In genomic region chr1:23061614-23062373, GRCm38 (mm10) we compare ENCODE assay signal across 8 mouse cellular contexts. TPM values are rescaled to one million over a fixed set of nuclear protein-coding genes. Genes with fewer than 3 reads are reported as not detected.
DNase-seq lines count a peak whose midpoint lies in the region; ATAC-seq and TF ChIP-seq lines count a peak whose summit lies in the region.

No protein-coding gene starts in this region.

- H3K4me3 ChIP-seq in forebrain, embryonic 12.5 days (replicated peaks) = no peak overlapping the region
- H3K4me3 ChIP-seq in layer of hippocampus, adult 2 months = no peak overlapping the region
- H3K4me3 ChIP-seq in lung, embryonic 16.5 days (ENCODE audit: low read length) = no peak overlapping the region

- no peak overlapping the region for H3K9ac ChIP-seq in forebrain, embryonic 12.5 days
- no peak overlapping the region for H3K9ac ChIP-seq in lung, embryonic 16.5 days (ENCODE audit: low read length)

- 0 out of 2 replicates have a peak overlapping the region, but pooled peaks have one; percentile 13 for H3K4me2 ChIP-seq in forebrain, embryonic 12.5 days
- peak overlapping the region; percentile 25 for H3K4me2 ChIP-seq in lung, embryonic 16.5 days (ENCODE audit: low read depth, low read length)

- H3K9me3 ChIP-seq in forebrain, embryonic 12.5 days = no peaks in the 10 kb centered on the region
- H3K9me3 ChIP-seq in lung, embryonic 16.5 days (ENCODE audit: control insufficient read depth, low read length) = no peaks in the 10 kb centered on the region

- intact Hi-C loops in heart, postnatal 36 days (cut with DNase I) = loop anchor here (2.0 to 5.0 kb wide), 3 partner anchors 79 to 454 kb away; no protein-coding TSS in a partner anchor

- peak; percentile 72 for DNase-seq in NIH3T3 (ENCODE audit: low read depth)
- peak; percentile 31 for DNase-seq in c-Kit-positive CD71-positive TER-119-positive erythroid progenitor cells, embryonic 14.5 days (ENCODE audit: low spot score)
- DNase-seq in heart, postnatal 36 days = peak; percentile 14 to 23
- peak; percentile 57 to 61 for DNase-seq in layer of hippocampus, adult 2 months (ENCODE audit: low spot score in 2 of 2)
- peak; percentile 42 for DNase-seq in right cerebral cortex, postnatal 14 days

- peak; percentile 88 for ATAC-seq in forebrain, embryonic 12.5 days (ENCODE audit: low FRiP score)
- ATAC-seq in lung, embryonic 16.5 days (ENCODE audit: low read depth) = peak; percentile 96
- ATAC-seq in inflammation-experienced regulatory T-cells, adult 6 months = no peak

- peak; percentile 86 for TF ChIP-seq CTCF in layer of hippocampus, adult 2 months (conservative IDR thresholded peaks at IDR 0.05)

- H3K36me3 ChIP-seq in forebrain, embryonic 12.5 days (replicated peaks) = no peaks in the 10 kb centered on the region
- no peaks in the 10 kb centered on the region for H3K36me3 ChIP-seq in lung, embryonic 16.5 days (ENCODE audit: control insufficient read depth, insufficient read depth, low read length)

- WGBS in forebrain, embryonic 12.5 days = 26% methylated on average over 14 of the region's 14 CpGs
- WGBS in lung, embryonic 16.5 days = 18% methylated on average over 14 of the region's 14 CpGs

- no peaks in the 10 kb centered on the region for H3K4me1 ChIP-seq in forebrain, embryonic 12.5 days
- peaks cover 4% of the 10 kb centered on the region for H3K4me1 ChIP-seq in lung, embryonic 16.5 days (replicated peaks; ENCODE audit: control insufficient read depth, insufficient read depth, low read length)

- no peaks in the 10 kb centered on the region for H3K27me3 ChIP-seq in forebrain, embryonic 12.5 days
- no peaks in the 10 kb centered on the region for H3K27me3 ChIP-seq in lung, embryonic 16.5 days (ENCODE audit: control insufficient read depth, insufficient read depth, low read depth, low read length)

- no peak overlapping the region for H3K27ac ChIP-seq in forebrain, embryonic 12.5 days
- H3K27ac ChIP-seq in layer of hippocampus, adult 2 months = no peak overlapping the region
- H3K27ac ChIP-seq in lung, embryonic 16.5 days (ENCODE audit: low read length) = no peak overlapping the region

RNA-seq across cellular contexts. Expression of gene 4933415F23Rik, which starts 40.3 kb away (rescaled TPM):
- polyA plus RNA-seq in forebrain, embryonic 12.5 days (2016; fragmentation: Nextera tagmentation; extraction: Ambion mirVana) = not detected in 2 replicates
- not detected for total RNA-seq in heart, postnatal 36 days (2021)
- total RNA-seq in layer of hippocampus, adult 2 months (2021) = not detected
- polyA plus RNA-seq in lung, embryonic 16.5 days (2015; fragmentation: Nextera tagmentation; extraction: Ambion mirVana) = not detected in 2 replicates
- not detected for polyA plus RNA-seq in inflammation-experienced regulatory T-cells, adult 6 months (2017; shearing (Covaris generic))

Comparison
In these comparisons a context has a peak if more than half of its experiments do, and no peak if none do; other contexts are left out.
1. DNase-seq: peak in every context shown above with its lines; median percentile 72 in NIH3T3; 59 in layer of hippocampus, adult 2 months; 42 in right cerebral cortex, postnatal 14 days; 31 in c-Kit-positive CD71-positive TER-119-positive erythroid progenitor cells, embryonic 14.5 days; 18 in heart, postnatal 36 days.